Mouse (Mus musculus) liver, embryonic 14.5 days (tissue): ENCODE results near the gene Prtg. TPM values are rescaled to one million over a fixed set of nuclear protein-coding genes. Genes with fewer than 3 reads are reported as not detected.

Experiments used
- ATAC-seq: fragments of 200-750 bp; cut with Nextera tagmentation; 2 replicates; pipeline ENCODE4 v1.8.0; 2017; ENCODE audit warnings: moderate number of reproducible peaks, mild to moderate bottlenecking, moderate library complexity; ENCODE audit not compliant: insufficient read depth
- DNase-seq, 3 experiments: peaks; one replicate each; pipeline ENCODE4 v3.0.0-alpha.2; 2012 to 2013; ENCODE audit warnings: low read depth in 3 of 3, low spot score in 3 of 3
- H3K27ac ChIP-seq: fragments of 300-500 bp; sonication (generic); 2 replicates; pipeline ENCODE4 v1.5.1; 2014; ENCODE audit warnings: moderate library complexity, mild to moderate bottlenecking, control low read depth, inconsistent platforms
- H3K27me3 ChIP-seq: fragments of 300-500 bp; sonication (generic); 2 replicates; pipeline ENCODE4 v1.6.1; 2014; ENCODE audit warnings: mild to moderate bottlenecking, low read length, moderate library complexity; ENCODE audit not compliant: control insufficient read depth, insufficient read depth
- H3K36me3 ChIP-seq: fragments of 300-500 bp; sonication (generic); replicated peaks from 2 replicates; pipeline ENCODE4 v1.6.1; 2014; ENCODE audit warnings: low read depth; ENCODE audit not compliant: control insufficient read depth, insufficient read depth
- H3K4me1 ChIP-seq, 2 experiments: fragments of 200-500 bp in 1 of 2; fragments of 300-500 bp in 1 of 2; sonication (generic) in 1 of 2; replicated peaks; 2 replicates each; pipeline ENCODE4 v1.6.1; 2012 to 2014; ENCODE audit warnings: antibody characterized with exemption in 1 of 2, inconsistent platforms in 1 of 2, low read length in 1 of 2; ENCODE audit not compliant: control insufficient read depth in 2 of 2, insufficient read depth in 2 of 2
- H3K4me2 ChIP-seq: fragments of 300-500 bp; sonication (generic); 2 replicates; pipeline ENCODE4 v1.6.1; 2014; ENCODE audit warnings: low read depth, mild to moderate bottlenecking, control low read depth, moderate library complexity
- H3K4me3 ChIP-seq, 2 experiments: fragments of 200-500 bp in 1 of 2; fragments of 300-500 bp in 1 of 2; sonication (generic) in 1 of 2; 2 replicates each; pipeline ENCODE4 v1.5.1; 2012 to 2014; ENCODE audit warnings: low read depth in 2 of 2, low read length in 2 of 2, mild to moderate bottlenecking in 2 of 2, control low read depth in 1 of 2, inconsistent platforms in 1 of 2, moderate library complexity in 1 of 2; ENCODE audit not compliant: insufficient read depth in 1 of 2
- H3K9ac ChIP-seq: fragments of 300-500 bp; sonication (generic); replicated peaks from 2 replicates; pipeline ENCODE4 v1.6.1; 2014; ENCODE audit warnings: mild to moderate bottlenecking, control low read depth, moderate library complexity
- H3K9me3 ChIP-seq: fragments of 300-500 bp; sonication (generic); 2 replicates; pipeline ENCODE4 v1.6.1; 2016; ENCODE audit warnings: low read length, mixed read lengths; ENCODE audit not compliant: control insufficient read depth
- CTCF ChIP-seq: IDR thresholded peaks from 2 replicates; pipeline ENCODE4 v1.5.1; 2016; ENCODE audit warnings: antibody characterized with exemption, low read depth, control low read depth
- EP300 ChIP-seq: IDR thresholded peaks from 2 replicates; pipeline ENCODE4 v1.6.1; 2016; ENCODE audit warnings: antibody characterized with exemption, low read depth
- WGBS: fragments of 180-500 bp; shearing (Covaris S2); extraction: QIAGEN DNeasy Blood & Tissue Kit; methylation state at CpG from one replicate; pipeline ENCODE4 v1.1.7; 2014; ENCODE audit not compliant: insufficient replicate concordance; 5-methylcytosine and 5-hydroxymethylcytosine counted together
- polyA plus RNA-seq, 2 experiments: library from polyadenylated mRNA; depleted of rRNA in 1 of 2; stranded (reverse) in 1 of 2; unstranded in 1 of 2; fragments of >200 nt; fragmentation: Nextera tagmentation in 1 of 2; extraction: Ambion mirVana in 1 of 2; gene quantifications; 2 replicates each; pipeline versions ENCODE4 v1.2.1 to v1.2.3; 2012 to 2014

The Prtg gene
- polyA plus RNA-seq, 2 experiments: 0.03 TPM

DNA sequence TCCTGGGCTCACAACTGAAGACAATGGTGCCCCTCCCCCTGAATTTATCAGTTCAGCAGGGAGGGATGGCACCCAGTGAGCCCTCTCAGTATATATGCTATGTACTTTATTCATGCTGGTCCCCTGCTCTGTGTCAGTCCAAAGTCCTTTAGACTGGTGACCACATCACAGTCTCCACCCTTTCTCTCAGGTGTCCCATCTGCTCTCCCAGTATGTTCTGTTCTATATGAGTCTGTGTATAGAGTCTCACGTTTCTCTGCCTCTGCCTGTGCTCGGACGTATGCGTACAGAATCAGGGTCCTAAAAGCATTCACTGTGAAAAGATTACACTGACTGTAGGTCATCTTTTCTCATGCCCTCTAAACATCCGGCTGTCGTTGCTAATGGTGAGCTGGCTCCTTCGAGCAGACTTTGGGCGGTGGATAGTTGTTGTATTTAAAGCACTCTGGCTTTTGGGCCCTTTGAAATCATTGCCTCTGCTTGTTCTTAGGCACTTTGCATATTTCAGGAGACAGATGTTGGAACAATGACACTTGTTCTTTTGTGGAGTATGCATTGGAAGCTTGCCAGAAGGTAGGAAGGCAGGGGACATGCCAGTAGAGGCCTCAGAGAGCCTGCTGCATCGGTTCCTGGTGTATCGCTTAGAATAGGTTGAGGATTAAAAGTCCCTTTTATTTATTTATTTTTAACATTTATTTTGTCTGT, 27.5 kb downstream of the Prtg start:
- H3K4me3 ChIP-seq: no peak overlapping the region
- H3K9me3 ChIP-seq: no peaks in the 10 kb centered on the region
- H3K27ac ChIP-seq: no peak overlapping the region
- H3K4me1 ChIP-seq: peaks cover 0 to 4% of the 10 kb centered on the region in 2 experiments; a peak in 2 of 4 replicates
- no peak overlapping the region for H3K9ac ChIP-seq
- H3K4me2 ChIP-seq: no peak overlapping the region
- no peaks in the 10 kb centered on the region for H3K27me3 ChIP-seq
- TF ChIP-seq EP300 (no peak), CTCF (no peak)
- no peaks in the 10 kb centered on the region for H3K36me3 ChIP-seq
- no peak for ATAC-seq
- no peak for DNase-seq
- 63% methylated on average over 10 of the region's 10 CpGs for WGBS

DNA sequence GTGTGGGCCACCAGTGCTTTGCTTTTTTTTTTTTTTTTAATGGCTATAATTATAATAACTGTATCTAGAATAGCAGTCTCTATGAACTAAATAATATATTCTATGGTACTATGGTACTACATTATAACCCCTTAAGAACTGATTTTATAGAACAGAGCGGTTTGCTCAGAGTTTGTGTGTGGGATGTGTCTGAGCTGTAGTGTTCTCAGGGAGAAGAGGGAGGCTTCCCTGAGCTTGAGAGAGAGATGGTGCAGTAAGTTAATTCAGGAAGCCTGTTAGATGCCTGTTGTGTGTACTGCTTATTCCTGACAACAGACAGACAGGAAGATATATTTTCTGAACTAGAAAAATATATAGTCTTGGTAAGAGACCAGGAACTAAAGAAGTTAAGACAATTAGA, 28.3 kb downstream of the Prtg start:
- WGBS: 81% methylated on average over 1 of the region's 1 CpGs
- no peak overlapping the region for H3K9ac ChIP-seq
- no peaks in the 10 kb centered on the region for H3K9me3 ChIP-seq
- DNase-seq: no peak
- H3K4me3 ChIP-seq: no peak overlapping the region
- TF ChIP-seq EP300 (no peak), CTCF (no peak)
- ATAC-seq: no peak
- peaks cover 0 to 4% of the 10 kb centered on the region in 2 experiments; a peak in 2 of 4 replicates for H3K4me1 ChIP-seq
- no peaks in the 10 kb centered on the region for H3K36me3 ChIP-seq
- no peaks in the 10 kb centered on the region for H3K27me3 ChIP-seq
- H3K27ac ChIP-seq: no peak overlapping the region
- H3K4me2 ChIP-seq: no peak overlapping the region

DNA sequence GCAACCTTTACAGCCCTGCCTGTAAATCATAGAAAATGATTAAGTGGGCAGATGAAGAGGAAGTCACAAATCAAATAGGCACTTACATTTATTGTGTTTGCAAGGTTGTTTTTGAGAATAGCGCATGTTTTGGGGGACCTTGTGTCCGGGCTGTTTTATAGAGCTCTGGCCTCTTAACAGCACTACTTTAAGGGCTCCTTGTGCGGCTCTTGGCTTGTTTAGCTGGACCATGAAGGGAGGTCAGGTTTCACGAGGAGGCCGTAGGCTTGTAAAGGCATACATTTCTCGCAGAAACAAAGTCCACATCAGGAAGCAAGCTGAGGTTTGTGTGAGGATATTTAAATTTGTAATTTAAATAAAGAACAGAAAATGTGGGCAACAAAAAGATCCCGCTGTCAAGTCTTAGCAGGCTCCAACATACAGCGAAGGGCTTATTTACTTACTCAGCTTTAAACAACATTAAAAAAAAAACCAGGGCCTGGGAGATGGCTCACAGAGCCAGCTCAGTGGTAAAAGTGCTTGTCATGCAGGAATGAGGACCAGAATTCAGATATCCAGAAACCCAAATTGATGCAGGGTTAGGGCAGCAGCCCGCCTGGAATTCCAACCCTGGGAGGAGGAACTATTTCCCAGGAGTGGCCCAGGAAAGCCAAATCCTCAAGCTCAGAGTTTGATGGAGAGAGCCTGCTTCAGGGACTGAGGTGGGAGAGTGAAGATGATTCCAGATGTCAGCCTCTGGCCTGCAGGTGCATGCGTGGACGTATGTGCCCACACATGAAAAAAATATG, 30.2 kb downstream of the Prtg start:
- no peak for ATAC-seq
- Histone ChIP-seq H3K4me2 (no peak overlapping the region), H3K9me3 (no peaks in the 10 kb centered on the region), H3K36me3 (no peaks in the 10 kb centered on the region), H3K4me1 (peaks cover 0 to 4% of the 10 kb centered on the region in 2 experiments; a peak in 2 of 4 replicates), H3K9ac (no peak overlapping the region), H3K4me3 (no peak overlapping the region), H3K27ac (no peak overlapping the region), H3K27me3 (no peaks in the 10 kb centered on the region)
- TF ChIP-seq EP300: no peak
- no peak for TF ChIP-seq CTCF
- WGBS: 56% methylated on average over 11 of the region's 11 CpGs
- no peak for DNase-seq

DNA sequence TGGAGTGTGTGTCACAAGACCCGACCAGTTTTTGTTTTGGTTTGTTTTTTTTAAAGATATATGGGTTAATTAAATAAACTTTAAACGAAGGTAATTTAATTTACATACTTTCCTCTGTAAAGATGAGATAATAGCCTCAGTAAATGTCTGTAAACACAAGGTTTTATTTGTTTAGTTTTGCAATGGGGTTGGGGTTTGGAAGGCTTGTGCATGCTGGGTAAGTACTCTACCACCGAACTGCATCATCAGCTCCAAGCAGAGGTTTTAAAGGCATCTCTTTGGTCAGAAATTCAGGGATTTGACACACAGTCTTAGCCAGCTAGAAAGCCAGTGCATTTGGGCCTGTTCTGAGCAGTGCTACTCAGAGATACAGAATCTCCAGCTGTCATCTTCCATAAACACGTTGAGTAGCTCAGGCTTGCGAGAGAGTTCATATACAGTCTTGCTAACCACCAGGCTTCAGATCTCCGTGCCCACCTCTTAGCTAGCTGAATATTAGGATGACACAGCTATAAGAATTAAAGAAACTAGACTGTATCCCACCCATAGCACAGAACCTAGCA, 31.0 kb downstream of the Prtg start:
- Histone ChIP-seq H3K9ac (no peak overlapping the region), H3K27ac (no peak overlapping the region), H3K4me3 (no peak overlapping the region), H3K27me3 (no peaks in the 10 kb centered on the region), H3K36me3 (no peaks in the 10 kb centered on the region), H3K4me1 (peaks cover 0 to 4% of the 10 kb centered on the region in 2 experiments; a peak in 2 of 4 replicates), H3K4me2 (no peak overlapping the region), H3K9me3 (no peaks in the 10 kb centered on the region)
- 49% methylated on average over 6 of the region's 6 CpGs for WGBS
- no peak for DNase-seq
- TF ChIP-seq CTCF: no peak
- no peak for TF ChIP-seq EP300
- ATAC-seq: no peak

DNA sequence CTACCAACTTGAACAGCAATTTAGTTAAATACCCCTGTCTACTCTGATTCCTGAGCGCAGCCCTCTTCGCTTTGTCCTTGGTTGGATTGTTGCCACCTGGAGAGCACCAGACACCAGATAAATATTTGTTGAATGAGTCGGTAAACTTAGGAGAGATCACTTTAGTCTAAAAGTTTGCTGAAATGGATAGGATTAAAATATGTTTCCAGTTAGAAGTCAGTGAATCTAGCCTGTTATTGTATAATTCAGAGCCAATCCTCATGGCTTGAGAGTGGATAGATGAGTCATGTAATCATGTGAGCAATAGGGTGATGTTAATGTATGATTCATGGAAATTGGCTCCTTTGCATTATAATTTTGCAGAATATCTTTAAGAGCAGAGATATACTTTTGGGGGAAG, 31.6 kb downstream of the Prtg start:
- no peak for TF ChIP-seq CTCF
- Histone ChIP-seq H3K36me3 (no peaks in the 10 kb centered on the region), H3K27ac (no peak overlapping the region), H3K9me3 (no peaks in the 10 kb centered on the region), H3K27me3 (no peaks in the 10 kb centered on the region), H3K4me1 (peaks cover 0 to 4% of the 10 kb centered on the region in 2 experiments; a peak in 2 of 4 replicates), H3K9ac (no peak overlapping the region), H3K4me2 (no peak overlapping the region), H3K4me3 (no peak overlapping the region)
- ATAC-seq (no peak), DNase-seq (no peak)
- 58% methylated on average over 3 of the region's 3 CpGs for WGBS
